Mouse (Mus musculus) embryonic facial prominence, embryonic 12.5 days (tissue): ENCODE results near the gene Btbd9. TPM values are rescaled to one million over a fixed set of nuclear protein-coding genes. Genes with fewer than 3 reads are reported as not detected.

ENCODE experiments used
- ATAC-seq: fragments of 200-750 bp; cut with Nextera tagmentation; 2 replicates; pipeline ENCODE4 v1.8.0; 2017; ENCODE audit not compliant: insufficient number of reproducible peaks, insufficient read depth, low FRiP score, low TSS enrichment
- H3K27ac ChIP-seq: fragments of 300-500 bp; sonication (generic); 2 replicates; pipeline ENCODE4 v1.5.1; 2016; ENCODE audit warnings: mild to moderate bottlenecking
- H3K27me3 ChIP-seq: fragments of 300-500 bp; sonication (generic); 2 replicates; pipeline ENCODE4 v1.6.1; 2016; ENCODE audit warnings: mild to moderate bottlenecking, moderate library complexity
- H3K36me3 ChIP-seq: fragments of 300-500 bp; sonication (generic); 2 replicates; pipeline ENCODE4 v1.6.1; 2016; ENCODE audit warnings: mild to moderate bottlenecking
- H3K4me1 ChIP-seq: fragments of 300-500 bp; sonication (generic); 2 replicates; pipeline ENCODE4 v1.6.1; 2016
- H3K4me2 ChIP-seq: fragments of 300-500 bp; sonication (generic); replicated peaks from 2 replicates; pipeline ENCODE4 v1.6.1; 2016; ENCODE audit warnings: mild to moderate bottlenecking, moderate library complexity
- H3K4me3 ChIP-seq: fragments of 300-500 bp; sonication (generic); 2 replicates; pipeline ENCODE4 v1.5.1; 2016; ENCODE audit warnings: mild to moderate bottlenecking
- H3K9ac ChIP-seq: fragments of 300-500 bp; sonication (generic); 2 replicates; pipeline ENCODE4 v1.6.1; 2016; ENCODE audit warnings: mild to moderate bottlenecking, moderate library complexity
- H3K9me3 ChIP-seq: fragments of 300-500 bp; sonication (generic); 2 replicates; pipeline ENCODE4 v1.6.1; 2016; ENCODE audit warnings: mild to moderate bottlenecking, moderate library complexity
- WGBS: fragments of 180-500 bp; shearing (Covaris S2); methylation state at CpG from one replicate; pipeline ENCODE4 v1.1.7; 2016; 5-methylcytosine and 5-hydroxymethylcytosine counted together
- polyA plus RNA-seq: library from polyadenylated mRNA; unstranded; fragments of >200 nt; fragmentation: Nextera tagmentation; extraction: Ambion mirVana; gene quantifications from 2 replicates; pipeline ENCODE4 v1.2.1, GENCODE M21; 2016

Gene Btbd9
- polyA plus RNA-seq, 1 experiment from 2014 or later = 71.6 TPM

DNA sequence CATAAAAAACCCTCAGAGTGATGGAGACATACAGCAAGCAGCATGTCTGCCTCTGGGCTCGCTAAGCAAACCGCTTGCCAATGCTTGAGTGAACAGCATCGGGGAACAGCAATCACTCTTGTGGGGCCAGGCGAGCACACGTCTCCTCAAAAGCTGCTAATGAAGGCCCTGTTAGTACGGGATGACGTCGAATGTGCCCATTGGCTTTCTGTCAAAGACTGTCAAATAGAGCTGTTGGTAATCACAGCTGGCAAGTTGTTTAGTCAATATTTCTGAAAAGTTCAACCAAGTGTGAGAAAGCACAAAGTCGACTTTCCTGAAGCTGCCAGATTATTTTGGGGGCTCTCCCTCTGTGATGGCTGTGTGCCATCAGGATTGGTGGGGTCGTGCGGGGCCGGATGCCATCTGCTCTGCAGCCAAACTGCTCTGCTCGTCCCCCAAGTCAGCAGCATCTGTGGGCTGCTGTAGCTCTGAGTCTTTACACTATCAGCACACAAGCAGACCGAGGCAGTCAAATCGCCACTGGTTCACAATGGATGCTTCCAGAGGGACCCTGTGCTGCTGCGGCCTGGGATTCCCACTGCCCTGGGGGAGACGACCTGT, 334.5 kb downstream of the Btbd9 start:
- WGBS = 78% methylated on average over 17 of the region's 17 CpGs
- Histone ChIP-seq H3K9me3 (no peaks in the 10 kb centered on the region), H3K36me3 (no peaks in the 10 kb centered on the region), H3K4me2 (no peak overlapping the region), H3K27me3 (no peaks in the 10 kb centered on the region), H3K4me1 (peaks cover 47% of the 10 kb centered on the region), H3K9ac (no peak overlapping the region), H3K4me3 (no peak overlapping the region), H3K27ac (no peak overlapping the region)
- no peak for ATAC-seq

DNA sequence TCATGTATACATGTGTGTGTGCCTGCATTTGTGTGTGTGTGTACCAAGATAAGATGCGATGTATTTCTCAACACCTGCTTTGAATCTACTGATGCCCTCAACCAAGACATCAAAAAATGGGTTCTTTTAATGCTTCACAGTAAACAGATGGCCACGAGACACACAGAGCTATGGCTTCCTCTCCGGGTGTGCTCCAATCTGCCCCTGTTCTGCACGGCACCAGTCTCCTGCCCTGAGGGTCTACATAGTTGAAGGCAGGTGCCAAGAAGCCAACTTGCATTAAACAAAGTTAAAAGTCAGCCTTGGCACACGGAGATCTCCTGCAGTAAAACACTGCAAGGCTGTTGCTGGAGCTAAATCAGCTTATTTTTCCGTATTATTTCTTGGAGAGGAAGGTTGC, 335.2 kb downstream of the Btbd9 start:
- Histone ChIP-seq H3K9me3 (no peaks in the 10 kb centered on the region), H3K36me3 (no peaks in the 10 kb centered on the region), H3K4me2 (no peak overlapping the region), H3K9ac (no peak overlapping the region), H3K4me1 (peaks cover 50% of the 10 kb centered on the region), H3K27ac (no peak overlapping the region), H3K4me3 (no peak overlapping the region), H3K27me3 (no peaks in the 10 kb centered on the region)
- WGBS = 65% methylated on average over 6 of the region's 6 CpGs
- ATAC-seq = no peak

DNA sequence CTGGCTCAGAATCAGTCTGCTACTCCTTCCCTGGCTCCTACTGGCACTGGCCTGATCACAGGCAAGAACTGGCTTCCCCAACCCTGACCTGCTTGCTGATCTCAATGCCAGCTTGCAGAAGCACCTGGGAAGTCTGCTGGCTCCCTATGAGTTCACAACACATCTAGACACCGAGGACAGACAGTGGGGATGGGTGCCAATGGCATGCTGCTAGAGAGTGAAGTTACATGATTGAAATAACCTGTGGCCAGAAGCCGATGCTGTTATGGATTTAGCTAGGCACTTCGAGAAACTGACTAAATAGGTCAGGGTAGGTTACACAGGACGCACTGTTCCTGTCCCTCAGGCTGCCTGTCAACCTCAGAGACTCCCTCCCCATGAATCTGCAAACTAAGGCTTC, 335.6 kb downstream of the Btbd9 start:
- Histone ChIP-seq H3K27me3 (no peaks in the 10 kb centered on the region), H3K4me2 (no peak overlapping the region), H3K4me1 (peaks cover 48% of the 10 kb centered on the region), H3K27ac (no peak overlapping the region), H3K9ac (no peak overlapping the region), H3K36me3 (no peaks in the 10 kb centered on the region), H3K4me3 (no peak overlapping the region), H3K9me3 (no peaks in the 10 kb centered on the region)
- 74% methylated on average over 4 of the region's 4 CpGs for WGBS
- ATAC-seq = no peak

DNA sequence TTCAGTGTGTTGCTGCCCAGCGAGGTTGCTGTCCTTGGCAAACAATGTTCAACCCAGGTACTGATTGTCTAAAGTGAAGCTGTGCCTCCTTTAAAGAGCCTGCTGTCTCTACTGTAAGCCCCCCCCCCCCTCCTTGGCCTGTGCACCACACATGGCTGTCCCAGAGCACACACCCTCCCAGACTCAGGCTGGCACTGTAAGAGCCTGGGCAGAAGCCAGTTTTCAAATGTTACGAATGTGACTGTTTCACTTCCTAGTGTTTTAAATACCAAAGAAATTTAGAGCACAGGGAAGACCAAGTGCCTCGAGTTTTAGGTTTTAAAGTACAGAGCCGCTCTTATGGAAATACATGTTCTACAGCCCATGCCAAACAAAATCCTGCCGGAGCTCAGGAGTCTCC, 336.8 kb downstream of the Btbd9 start:
- 81% methylated on average over 5 of the region's 5 CpGs for WGBS

DNA sequence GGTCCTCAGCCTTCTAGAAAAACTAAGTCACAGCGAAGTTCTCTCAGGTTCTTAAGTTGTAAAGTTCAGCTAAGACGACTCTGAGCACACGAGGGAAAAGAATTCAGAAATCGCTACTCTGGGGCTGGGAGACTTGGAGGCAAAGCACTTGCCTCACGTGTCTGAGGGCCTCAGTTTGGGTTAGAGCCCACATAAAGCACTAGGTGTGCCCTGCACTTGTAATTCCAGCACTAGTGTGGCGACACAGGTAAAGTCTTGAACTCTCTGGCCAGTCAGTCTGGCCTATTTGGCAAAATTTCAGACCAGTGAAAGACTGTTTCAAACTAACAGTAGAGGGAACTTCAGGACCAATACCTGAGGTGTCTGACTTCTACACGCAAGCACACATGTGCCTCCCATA, 338.7 kb downstream of the Btbd9 start:
- no peak for ATAC-seq
- H3K27ac ChIP-seq = no peak overlapping the region

More for the DNA sequence above, 336.8 kb downstream of the Btbd9 start:
- no peaks in the 10 kb centered on the region for H3K9me3 ChIP-seq
- H3K4me1 ChIP-seq = peaks cover 41% of the 10 kb centered on the region
- no peak overlapping the region for H3K4me2 ChIP-seq
- no peak overlapping the region for H3K4me3 ChIP-seq
- no peak overlapping the region for H3K9ac ChIP-seq
- no peaks in the 10 kb centered on the region for H3K36me3 ChIP-seq
- H3K27ac ChIP-seq = no peak overlapping the region
- ATAC-seq = no peak
- H3K27me3 ChIP-seq = no peaks in the 10 kb centered on the region

DNA sequence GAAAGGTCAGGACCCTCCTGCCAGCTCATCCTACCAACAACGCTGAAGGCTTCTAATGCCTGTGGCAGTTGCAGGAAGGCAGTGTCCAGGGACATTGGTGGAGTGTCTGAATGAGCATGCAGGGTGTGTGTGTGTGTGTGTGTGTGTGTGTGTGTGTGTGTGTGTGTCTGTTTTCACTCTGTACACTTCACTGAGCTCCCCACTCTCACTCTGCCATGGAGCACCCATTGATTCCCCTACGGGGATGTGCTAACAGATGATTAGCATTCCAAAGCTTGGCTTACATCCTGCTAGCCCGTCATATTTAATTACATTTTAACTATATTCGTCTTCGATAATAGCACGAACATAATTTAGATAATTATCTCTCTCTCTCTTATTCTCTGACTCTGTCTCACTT, 339.7 kb downstream of the Btbd9 start:
- Histone ChIP-seq H3K27me3 (no peaks in the 10 kb centered on the region), H3K27ac (no peak overlapping the region), H3K9ac (no peak overlapping the region), H3K4me2 (no peak overlapping the region), H3K9me3 (no peaks in the 10 kb centered on the region), H3K4me3 (no peak overlapping the region), H3K4me1 (peaks cover 34% of the 10 kb centered on the region), H3K36me3 (no peaks in the 10 kb centered on the region)
- no peak for ATAC-seq
- WGBS = 47% methylated on average over 6 of the region's 6 CpGs

More for the DNA sequence above, 338.7 kb downstream of the Btbd9 start:
- 82% methylated on average over 7 of the region's 7 CpGs for WGBS
- Histone ChIP-seq H3K36me3 (no peaks in the 10 kb centered on the region), H3K4me3 (no peak overlapping the region), H3K9ac (no peak overlapping the region), H3K4me1 (peaks cover 37% of the 10 kb centered on the region), H3K4me2 (no peak overlapping the region), H3K9me3 (no peaks in the 10 kb centered on the region), H3K27me3 (no peaks in the 10 kb centered on the region)

DNA sequence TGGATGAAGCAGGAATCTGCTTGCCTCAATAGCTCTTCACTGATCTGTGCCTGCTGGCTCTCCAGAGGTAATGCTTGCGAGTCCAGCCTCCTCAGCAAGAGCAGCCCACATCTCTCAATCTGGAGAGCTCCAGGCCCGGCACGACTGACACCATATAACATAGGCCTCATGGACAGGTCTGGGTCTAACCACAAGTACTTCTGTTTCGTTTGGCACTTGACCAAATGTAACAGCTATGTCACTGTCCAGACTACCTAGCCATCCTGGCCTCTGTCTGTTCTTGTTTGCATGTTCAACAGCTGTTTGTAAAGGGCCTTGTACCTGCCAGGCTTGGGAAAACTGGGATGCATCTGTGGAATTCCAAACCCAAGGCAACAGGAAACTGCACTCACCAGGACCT, 340.9 kb downstream of the Btbd9 start:
- Histone ChIP-seq H3K4me2 (no peak overlapping the region), H3K9ac (no peak overlapping the region), H3K27ac (no peak overlapping the region), H3K4me1 (peaks cover 36% of the 10 kb centered on the region), H3K4me3 (no peak overlapping the region), H3K9me3 (no peaks in the 10 kb centered on the region), H3K36me3 (no peaks in the 10 kb centered on the region), H3K27me3 (no peaks in the 10 kb centered on the region)
- WGBS = 69% methylated on average over 4 of the region's 4 CpGs
- no peak for ATAC-seq

DNA sequence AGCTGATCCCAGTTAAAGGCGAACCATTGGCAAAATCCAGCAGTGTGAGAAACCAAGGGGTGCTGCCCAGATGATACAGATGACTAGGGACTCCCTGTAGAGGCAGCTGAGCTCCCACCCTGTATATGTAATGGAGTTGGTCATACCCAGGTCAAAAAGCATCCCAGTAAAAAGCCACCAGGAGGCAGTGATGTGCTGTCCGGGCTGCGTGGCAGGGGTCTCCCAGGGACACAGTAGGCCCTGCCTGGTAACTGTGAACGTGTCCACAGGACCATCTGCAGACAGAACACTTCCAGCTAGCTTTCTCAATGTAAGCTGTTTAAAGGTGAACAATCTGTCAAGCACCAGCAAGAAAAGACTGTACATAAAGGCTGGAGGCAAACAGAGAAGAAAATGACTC, 343.6 kb downstream of the Btbd9 start:
- H3K4me3 ChIP-seq = no peak overlapping the region
- no peaks in the 10 kb centered on the region for H3K27me3 ChIP-seq
- H3K9ac ChIP-seq = no peak overlapping the region
- no peak for ATAC-seq
- H3K27ac ChIP-seq = no peak overlapping the region
- H3K9me3 ChIP-seq = no peaks in the 10 kb centered on the region
- 44% methylated on average over 4 of the region's 4 CpGs for WGBS
- H3K36me3 ChIP-seq = no peaks in the 10 kb centered on the region
- H3K4me1 ChIP-seq = peaks cover 29% of the 10 kb centered on the region
- no peak overlapping the region for H3K4me2 ChIP-seq

DNA sequence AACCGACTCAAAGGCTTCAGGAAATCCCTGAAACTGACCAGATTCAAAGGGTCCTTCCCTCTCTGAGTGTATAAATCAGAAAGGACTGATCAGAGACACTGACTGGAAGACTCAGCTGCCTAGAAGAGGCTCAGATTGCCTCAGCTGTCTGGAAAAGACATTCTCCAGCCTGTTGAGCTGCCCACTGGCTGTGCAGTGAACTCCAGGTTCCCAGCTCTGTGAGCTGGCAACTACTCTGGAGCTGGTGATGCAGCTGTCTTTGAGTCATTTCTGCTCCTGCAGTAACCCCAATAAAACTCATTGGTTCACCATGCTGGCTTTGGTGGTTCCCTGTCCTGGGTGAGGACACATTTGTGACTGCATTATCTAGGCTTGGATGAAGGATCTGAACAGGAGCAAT, 344.8 kb downstream of the Btbd9 start:
- Histone ChIP-seq H3K4me1 (peaks cover 20% of the 10 kb centered on the region; the same call in 1 of the 2 replicates), H3K27ac (no peak overlapping the region), H3K9ac (no peak overlapping the region), H3K36me3 (no peaks in the 10 kb centered on the region), H3K9me3 (no peaks in the 10 kb centered on the region), H3K4me3 (no peak overlapping the region), H3K27me3 (no peaks in the 10 kb centered on the region), H3K4me2 (no peak overlapping the region)
- WGBS = 90% methylated on average over 1 of the region's 1 CpGs
- no peak for ATAC-seq

DNA sequence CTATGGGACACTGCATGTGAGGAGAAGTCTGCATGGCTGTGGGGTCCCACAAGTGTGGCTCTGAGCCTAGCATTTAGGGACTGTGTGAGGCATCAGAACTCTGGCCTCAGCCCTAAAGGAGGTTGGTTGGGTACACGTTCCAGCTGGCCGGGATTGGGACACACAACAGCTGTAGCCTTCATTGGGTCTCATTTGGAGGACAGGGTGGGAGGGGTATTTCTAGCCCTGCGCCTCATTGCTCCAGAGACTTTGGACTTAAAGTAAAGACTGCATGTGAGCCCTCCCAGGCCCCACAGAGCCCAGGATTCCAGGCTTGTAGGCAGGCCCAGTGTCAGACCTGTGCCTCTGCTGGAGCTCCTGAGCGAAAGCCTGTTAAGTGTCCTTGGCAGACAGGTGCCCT, 345.9 kb downstream of the Btbd9 start:
- no peak for ATAC-seq
- Histone ChIP-seq H3K9ac (no peak overlapping the region), H3K9me3 (no peaks in the 10 kb centered on the region), H3K4me3 (no peak overlapping the region), H3K4me1 (peaks cover 18% of the 10 kb centered on the region), H3K36me3 (no peaks in the 10 kb centered on the region), H3K4me2 (no peak overlapping the region), H3K27me3 (no peaks in the 10 kb centered on the region), H3K27ac (no peak overlapping the region)
- WGBS = 81% methylated on average over 4 of the region's 4 CpGs

DNA sequence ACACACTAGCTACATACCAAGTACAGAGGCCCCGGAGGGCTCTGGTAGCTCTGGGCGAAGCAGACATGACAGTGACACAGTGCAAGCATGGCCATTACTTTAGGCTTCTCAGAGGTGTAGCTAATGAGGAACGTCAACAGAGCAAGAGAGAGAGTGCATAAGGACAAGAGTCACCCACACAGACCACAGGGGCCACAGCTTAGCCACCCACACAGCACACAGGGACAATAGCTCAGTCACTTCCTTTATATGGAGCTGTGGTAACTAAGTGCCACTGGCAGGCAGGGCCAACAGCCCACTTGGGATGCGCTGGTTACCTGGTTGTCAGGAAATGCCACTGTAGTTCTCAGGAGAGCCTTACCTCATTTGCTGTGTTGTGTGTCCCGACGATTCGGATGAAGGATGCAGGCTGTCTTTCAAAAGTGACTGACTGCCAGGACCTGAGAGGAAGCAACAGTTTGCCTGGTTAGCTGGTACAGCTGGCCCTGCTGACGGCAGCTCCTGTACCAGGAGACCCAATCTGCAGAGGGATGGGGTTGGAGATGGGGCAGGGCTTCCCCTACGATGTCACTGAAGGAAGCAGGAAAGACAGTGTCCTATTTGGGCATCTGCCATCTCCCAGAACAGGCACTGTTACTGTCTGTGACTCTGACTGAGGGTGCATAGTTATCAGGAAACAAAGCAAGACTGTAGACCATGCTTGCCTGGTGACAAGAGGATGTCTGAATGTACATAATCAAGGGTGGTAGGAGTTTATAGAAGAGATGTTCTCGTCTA, 347.7 kb downstream of the Btbd9 start:
- Histone ChIP-seq H3K36me3 (no peaks in the 10 kb centered on the region), H3K4me1 (peaks cover 22% of the 10 kb centered on the region), H3K4me3 (no peak overlapping the region), H3K9ac (no peak overlapping the region), H3K27ac (no peak overlapping the region), H3K9me3 (no peaks in the 10 kb centered on the region), H3K4me2 (no peak overlapping the region), H3K27me3 (no peaks in the 10 kb centered on the region)
- ATAC-seq = no peak
- 85% methylated on average over 10 of the region's 10 CpGs for WGBS

DNA sequence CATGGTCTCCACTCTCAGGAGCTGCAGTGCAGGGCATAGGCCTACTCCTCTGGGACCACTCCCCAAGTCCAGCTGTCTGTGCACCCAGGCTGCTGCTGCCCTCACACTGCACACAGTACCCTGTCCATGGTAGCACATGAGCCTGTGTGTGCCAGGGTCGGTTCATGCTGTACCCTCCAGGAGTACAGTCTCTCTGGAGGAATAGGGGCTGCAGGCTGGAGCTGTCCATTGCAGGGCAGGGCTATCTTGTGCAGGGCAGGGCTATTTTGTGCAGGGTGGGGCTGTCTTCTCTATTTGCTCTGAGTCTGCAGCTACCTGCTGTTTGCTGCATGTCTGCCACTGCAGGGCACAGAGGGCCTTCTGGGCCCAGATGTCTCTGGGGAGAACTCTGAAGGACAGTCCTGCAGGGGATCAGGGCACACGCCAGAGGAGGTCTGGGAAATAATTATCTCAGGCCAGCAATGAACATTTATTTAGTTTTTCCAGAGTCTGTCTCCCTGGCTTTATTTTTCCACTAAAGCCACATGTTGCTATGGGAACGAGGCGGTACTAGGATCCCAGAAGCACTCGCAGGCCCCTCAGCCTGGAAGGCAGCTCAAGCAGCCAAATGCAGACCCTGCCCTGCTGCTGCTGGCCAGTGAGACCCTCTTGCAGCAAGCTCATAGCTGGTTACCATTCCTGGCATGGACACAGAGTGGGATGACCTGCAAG, 351.1 kb downstream of the Btbd9 start:
- Histone ChIP-seq H3K4me1 (peaks cover 19% of the 10 kb centered on the region), H3K4me3 (no peak overlapping the region), H3K4me2 (no peak overlapping the region), H3K36me3 (0 out of 2 replicates have a peak, but pooled peaks cover 2% of the 10 kb centered on the region), H3K9ac (no peak overlapping the region), H3K27ac (0 out of 2 replicates have a peak overlapping the region, but pooled peaks have one; percentile 19), H3K27me3 (no peaks in the 10 kb centered on the region), H3K9me3 (no peaks in the 10 kb centered on the region)
- peak; percentile 29; the same call in 1 of the 2 replicates for ATAC-seq
- WGBS = 45% methylated on average over 5 of the region's 5 CpGs
